Mouse (Mus musculus) heart, postnatal 0 days (tissue): ENCODE results near the gene Nxph1.

Experiments
- CTCF ChIP-seq: IDR thresholded peaks from 2 replicates; pipeline ENCODE4 v1.5.1; 2016; ENCODE audit warnings: antibody characterized with exemption, control low read depth, low read depth
- EP300 ChIP-seq: IDR thresholded peaks from 2 replicates; pipeline ENCODE4 v1.6.1; 2016; ENCODE audit warnings: antibody characterized with exemption, low read depth

GRCm38 (mm10) chr6:9046815-9047214, 98.6 kb downstream of the Nxph1 start:
- TF ChIP-seq CTCF = no peak
- no peak for TF ChIP-seq EP300
